Mouse (Mus musculus) hindbrain, embryonic 14.5 days (tissue): ENCODE measurements around the gene Srpx2. TPM values are rescaled to one million over a fixed set of nuclear protein-coding genes. Genes with fewer than 3 reads are reported as not detected.

Experiments used
- ATAC-seq: fragments of 200-750 bp; cut with Nextera tagmentation; 2 replicates; pipeline ENCODE4 v1.8.0; 2017; ENCODE audit warnings: moderate number of reproducible peaks, mild to moderate bottlenecking, moderate TSS enrichment, moderate library complexity; ENCODE audit not compliant: low FRiP score
- DNase-seq: peaks from one replicate; pipeline ENCODE4 v3.0.0-alpha.2; 2015; ENCODE audit warnings: low spot score
- H3K27ac ChIP-seq: fragments of 300-500 bp; sonication (generic); 2 replicates; pipeline ENCODE4 v1.5.1; 2014; ENCODE audit warnings: mild to moderate bottlenecking, moderate library complexity
- H3K27me3 ChIP-seq: fragments of 300-500 bp; sonication (generic); 2 replicates; pipeline ENCODE4 v1.6.1; 2014; ENCODE audit warnings: mild to moderate bottlenecking, low read length, mixed read lengths; ENCODE audit not compliant: control insufficient read depth, insufficient read depth
- H3K36me3 ChIP-seq: fragments of 300-500 bp; sonication (generic); replicated peaks from 2 replicates; pipeline ENCODE4 v1.6.1; 2014; ENCODE audit not compliant: control insufficient read depth, insufficient read depth
- H3K4me1 ChIP-seq: fragments of 300-500 bp; sonication (generic); replicated peaks from 2 replicates; pipeline ENCODE4 v1.6.1; 2014; ENCODE audit warnings: antibody characterized with exemption, low read length, mixed read lengths; ENCODE audit not compliant: control insufficient read depth, insufficient read depth
- H3K4me2 ChIP-seq: fragments of 300-500 bp; sonication (generic); replicated peaks from 2 replicates; pipeline ENCODE4 v1.6.1; 2014; ENCODE audit warnings: mild to moderate bottlenecking, moderate library complexity
- H3K4me3 ChIP-seq: fragments of 300-500 bp; sonication (generic); replicated peaks from 2 replicates; pipeline ENCODE4 v1.5.1; 2014; ENCODE audit warnings: mild to moderate bottlenecking, low read length
- H3K9ac ChIP-seq: fragments of 300-500 bp; sonication (generic); 2 replicates; pipeline ENCODE4 v1.6.1; 2014
- H3K9me3 ChIP-seq: fragments of 300-500 bp; sonication (generic); 2 replicates; pipeline ENCODE4 v1.6.1; 2016; ENCODE audit warnings: low read length; ENCODE audit not compliant: control insufficient read depth
- WGBS: fragments of 180-500 bp; shearing (Covaris S2); extraction: QIAGEN DNeasy Blood & Tissue Kit; methylation state at CpG from one replicate; pipeline ENCODE4 v1.1.7; 2014; 5-methylcytosine and 5-hydroxymethylcytosine counted together
- polyA plus RNA-seq: library from polyadenylated mRNA; unstranded; fragments of >200 nt; fragmentation: Nextera tagmentation; extraction: Ambion mirVana; gene quantifications from 2 replicates; pipeline ENCODE4 v1.2.1, GENCODE M21; 2014

Srpx2 gene
- polyA plus RNA-seq, 1 experiment from 2014 or later: 1.5 TPM

- Histone ChIP-seq H3K27me3 (no peaks in the 10 kb centered on the region), H3K9me3 (no peaks in the 10 kb centered on the region), H3K9ac (no peak overlapping the region), H3K36me3 (no peaks in the 10 kb centered on the region), H3K4me1 (no peaks in the 10 kb centered on the region), H3K4me3 (no peak overlapping the region), H3K4me2 (no peak overlapping the region), H3K27ac (no peak overlapping the region)
- no peak for ATAC-seq
- DNase-seq: no peak
- WGBS: 81% methylated on average over 5 of the region's 5 CpGs
Observed at GRCm38 (mm10) chrX:133926760-133927159, 18.5 kb downstream of the Srpx2 start.

GRCm38 (mm10) chrX:133931302-133932013, 23.2 kb downstream of the Srpx2 start:
- Histone ChIP-seq H3K36me3 (no peaks in the 10 kb centered on the region), H3K4me2 (no peak overlapping the region), H3K9me3 (no peaks in the 10 kb centered on the region), H3K27ac (no peak overlapping the region), H3K4me3 (no peak overlapping the region), H3K9ac (no peak overlapping the region), H3K27me3 (no peaks in the 10 kb centered on the region), H3K4me1 (no peaks in the 10 kb centered on the region)
- DNase-seq: peak; percentile 61
- no peak for ATAC-seq
- 66% methylated on average over 12 of the region's 12 CpGs for WGBS

DNA sequence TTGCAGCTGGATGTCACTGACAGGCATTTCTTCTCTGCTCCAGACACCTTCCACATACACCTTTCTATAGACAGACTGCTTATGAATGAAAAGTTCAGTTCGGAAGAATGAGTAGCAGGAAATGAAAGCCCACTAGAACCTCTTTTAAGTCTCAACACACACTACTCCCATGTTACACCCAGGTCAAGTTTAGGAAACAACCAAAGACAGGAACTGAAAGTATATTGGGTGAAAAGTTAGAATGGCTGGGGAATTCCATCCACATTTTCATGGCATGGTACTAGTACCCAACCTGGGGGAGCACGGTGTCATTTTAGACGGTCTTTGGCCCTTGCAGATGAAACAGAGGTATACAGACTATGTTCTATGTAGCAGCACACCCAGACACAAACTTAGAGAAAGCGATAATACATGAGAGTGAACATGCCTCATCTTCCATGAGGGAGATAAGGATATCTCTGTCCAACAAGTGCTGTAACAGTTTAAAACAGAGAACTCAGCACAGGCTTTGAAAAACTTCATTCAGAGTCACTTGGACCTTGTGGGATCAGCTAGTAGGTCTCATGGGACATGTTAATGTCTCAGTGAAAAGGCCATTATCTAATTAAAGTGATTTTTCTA, 28.5 kb downstream of the Srpx2 start:
- H3K9ac ChIP-seq: no peak overlapping the region
- H3K4me3 ChIP-seq: no peak overlapping the region
- H3K27ac ChIP-seq: no peak overlapping the region
- H3K4me2 ChIP-seq: no peak overlapping the region
- no peaks in the 10 kb centered on the region for H3K4me1 ChIP-seq
- DNase-seq (no peak), ATAC-seq (no peak)
- WGBS: 89% methylated on average over 4 of the region's 4 CpGs
- no peaks in the 10 kb centered on the region for H3K36me3 ChIP-seq
- H3K27me3 ChIP-seq: no peaks in the 10 kb centered on the region
- H3K9me3 ChIP-seq: no peaks in the 10 kb centered on the region

DNA sequence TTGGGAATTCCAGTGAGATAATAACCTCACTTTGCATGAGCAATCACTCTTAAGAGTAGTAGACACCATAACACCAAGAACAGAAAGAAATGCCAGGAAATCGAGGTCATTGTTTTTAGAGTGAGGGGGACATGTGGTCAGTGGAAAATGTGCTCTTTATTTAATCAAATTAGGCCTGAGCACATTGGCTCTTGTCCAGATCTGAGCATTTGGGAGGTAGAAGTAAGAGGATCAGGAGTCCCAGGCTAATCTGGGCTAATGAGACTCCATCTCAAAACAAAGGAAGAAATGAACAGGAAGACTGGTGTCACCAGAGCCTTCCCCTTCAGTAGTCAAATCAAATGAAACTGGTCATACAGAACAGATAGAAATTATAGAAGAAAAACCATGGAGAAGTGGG, 31.3 kb downstream of the Srpx2 start:
- Histone ChIP-seq H3K36me3 (no peaks in the 10 kb centered on the region), H3K4me3 (no peak overlapping the region), H3K9ac (no peak overlapping the region), H3K4me1 (no peaks in the 10 kb centered on the region), H3K27ac (no peak overlapping the region), H3K27me3 (peaks cover under 1% of the 10 kb centered on the region; the same call in 1 of the 2 replicates), H3K4me2 (no peak overlapping the region), H3K9me3 (no peaks in the 10 kb centered on the region)
- WGBS: 58% methylated on average over 1 of the region's 1 CpGs
- ATAC-seq (no peak), DNase-seq (no peak)

DNA sequence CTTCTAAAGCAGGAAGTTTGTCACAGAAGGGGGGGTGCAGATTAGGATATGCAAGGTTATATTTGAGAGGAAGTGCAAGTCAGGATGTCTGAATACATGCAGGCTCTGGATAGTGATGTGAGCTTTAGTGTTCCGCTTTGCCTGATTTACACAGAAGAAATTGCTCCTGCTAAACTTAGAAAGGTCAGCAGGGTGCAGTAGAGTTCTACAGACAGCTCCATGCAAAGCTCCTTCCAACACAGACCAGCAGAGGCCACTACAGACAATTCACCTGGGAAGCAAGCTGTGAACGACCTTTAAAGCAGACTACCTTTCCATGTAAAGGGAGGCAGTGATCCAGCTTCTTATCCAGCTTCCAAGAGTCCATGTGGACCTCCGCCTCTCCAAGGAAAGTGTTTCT, 39.2 kb downstream of the Srpx2 start:
- no peaks in the 10 kb centered on the region for H3K4me1 ChIP-seq
- no peak overlapping the region for H3K27ac ChIP-seq
- H3K4me3 ChIP-seq: no peak overlapping the region
- H3K36me3 ChIP-seq: no peaks in the 10 kb centered on the region
- ATAC-seq (peak; percentile 72; the same call in 1 of the 2 replicates), DNase-seq (peak; percentile 62)
- no peak overlapping the region for H3K4me2 ChIP-seq
- H3K9me3 ChIP-seq: no peaks in the 10 kb centered on the region
- peaks cover 5% of the 10 kb centered on the region; the same call in 1 of the 2 replicates for H3K27me3 ChIP-seq
- WGBS: 31% methylated on average over 3 of the region's 3 CpGs
- no peak overlapping the region for H3K9ac ChIP-seq

- Histone ChIP-seq H3K9ac (no peak overlapping the region), H3K27me3 (no peaks in the 10 kb centered on the region), H3K4me3 (no peak overlapping the region), H3K27ac (no peak overlapping the region), H3K4me2 (no peak overlapping the region), H3K36me3 (no peaks in the 10 kb centered on the region), H3K4me1 (no peaks in the 10 kb centered on the region), H3K9me3 (no peaks in the 10 kb centered on the region)
- ATAC-seq: no peak
- no peak for DNase-seq
- WGBS: 60% methylated on average over 7 of the region's 7 CpGs
Observed at GRCm38 (mm10) chrX:133954661-133955060, 46.4 kb downstream of the Srpx2 start.

DNA sequence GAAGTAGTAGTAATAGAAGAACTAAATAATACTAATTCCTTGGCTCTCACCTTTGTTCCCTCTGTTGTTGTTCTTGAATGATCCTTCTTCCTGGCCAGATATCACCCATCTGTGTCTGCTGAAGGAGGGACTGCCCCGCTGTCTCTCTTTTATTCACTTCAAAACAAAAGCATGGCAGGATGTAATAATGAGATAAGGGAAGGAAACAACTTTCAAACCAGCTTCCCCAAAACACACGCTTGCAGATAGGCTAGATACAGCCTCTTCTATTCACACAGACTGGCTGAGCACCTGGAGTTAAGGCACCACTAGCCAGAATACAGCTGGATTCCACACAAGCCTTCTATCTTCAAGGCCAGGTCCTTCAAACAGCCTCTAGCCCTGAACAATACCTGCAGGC, 52.4 kb downstream of the Srpx2 start:
- ATAC-seq (no peak), DNase-seq (no peak)
- Histone ChIP-seq H3K4me1 (no peaks in the 10 kb centered on the region), H3K4me2 (no peak overlapping the region), H3K27me3 (no peaks in the 10 kb centered on the region), H3K36me3 (no peaks in the 10 kb centered on the region), H3K9me3 (no peaks in the 10 kb centered on the region), H3K4me3 (no peak overlapping the region), H3K9ac (no peak overlapping the region), H3K27ac (no peak overlapping the region)
- 76% methylated on average over 2 of the region's 2 CpGs for WGBS

DNA sequence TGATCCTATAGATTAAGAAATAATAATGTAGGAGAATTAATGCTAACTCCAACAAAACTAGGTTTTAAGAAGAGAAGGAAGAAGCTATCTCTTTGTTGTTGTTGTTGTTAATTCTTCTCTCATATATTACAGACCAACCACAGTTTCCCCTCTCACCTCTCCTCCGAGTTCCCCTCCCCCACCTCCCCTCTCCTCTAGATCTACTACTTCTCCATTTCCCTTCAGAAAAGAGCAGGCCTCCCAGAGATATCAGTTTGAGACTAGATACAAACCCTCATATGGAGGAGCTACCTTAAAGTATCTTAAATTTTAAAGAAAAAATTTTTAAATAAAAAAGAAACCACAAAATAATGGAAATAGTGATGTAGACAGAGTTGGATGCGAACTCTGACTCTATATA, 56.4 kb downstream of the Srpx2 start:
- no peaks in the 10 kb centered on the region for H3K4me1 ChIP-seq
- no peak overlapping the region for H3K27ac ChIP-seq
- H3K9me3 ChIP-seq: no peaks in the 10 kb centered on the region
- H3K36me3 ChIP-seq: no peaks in the 10 kb centered on the region
- no peak overlapping the region for H3K4me3 ChIP-seq
- no peaks in the 10 kb centered on the region for H3K27me3 ChIP-seq
- no peak overlapping the region for H3K4me2 ChIP-seq
- ATAC-seq: no peak
- no peak for DNase-seq
- no peak overlapping the region for H3K9ac ChIP-seq
- 78% methylated on average over 2 of the region's 2 CpGs for WGBS

- ATAC-seq: 0 out of 2 replicates have a peak, but pooled peaks have one; percentile 31
- H3K9ac ChIP-seq: no peak within 1 kb of the TSS
Observed at GRCm38 (mm10) chrX:133981231-133982002, 73.2 kb downstream of the Srpx2 start, which contains the start of gene Sytl4. Gene Sytl4 (minus strand): TSS chrX:133981812.

More at GRCm38 (mm10) chrX:133981231-133982002, 73.2 kb downstream of the Srpx2 start, which contains the start of gene Sytl4:
- DNase-seq: no peak
- Histone ChIP-seq H3K27ac (no peak within 1 kb of the TSS), H3K27me3 (peaks cover 7% of the 10 kb centered on the region; the same call in 1 of the 2 replicates), H3K4me2 (peak within 1 kb of the TSS; percentile 55), H3K4me3 (peak within 1 kb of the TSS; percentile 31), H3K9me3 (no peaks in the 10 kb centered on the region), H3K36me3 (no peaks in the 10 kb centered on the region), H3K4me1 (no peaks in the 10 kb centered on the region)
- WGBS: 13% methylated on average over 29 of the region's 29 CpGs
